Mouse (Mus musculus): ENCODE measurements around the gene Grik1.

DNA sequence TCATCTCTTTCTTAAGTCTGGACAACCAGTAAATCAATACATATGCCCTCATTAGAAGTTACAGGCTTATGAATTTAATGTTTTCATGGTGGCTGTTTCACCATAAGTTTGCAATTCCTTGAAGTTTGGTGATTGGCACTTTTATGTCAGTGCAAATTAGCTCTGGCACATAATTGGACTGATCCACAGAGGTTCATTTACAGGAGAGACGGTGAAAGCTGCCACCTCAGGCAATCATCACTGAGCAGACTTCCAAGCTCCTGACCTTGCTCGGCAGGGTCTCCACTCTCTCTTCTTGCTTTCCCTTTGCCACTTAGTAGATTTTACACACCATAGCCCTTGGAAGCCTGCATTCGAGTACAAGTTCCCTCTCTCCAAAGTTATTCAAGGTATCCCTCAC is 178.6 kb downstream of the Grik1 start:
- no peak for TF ChIP-seq CTCF (IDR thresholded peaks at IDR 0.05; ENCODE audit: borderline replicate concordance, insufficient read depth, low read length)
- TF ChIP-seq POLR2A (IDR thresholded peaks at IDR 0.05; ENCODE audit: low read depth, low read length) = no peak
